Mouse (Mus musculus): ENCODE data around the gene Nudcd3. TPM values are rescaled to one million over a fixed set of nuclear protein-coding genes. Genes with fewer than 3 reads are reported as not detected.

The Nudcd3 gene
- total and polyA plus RNA-seq, 3 experiments, result 30.7 to 82.2 (median 35.6) TPM

DNA sequence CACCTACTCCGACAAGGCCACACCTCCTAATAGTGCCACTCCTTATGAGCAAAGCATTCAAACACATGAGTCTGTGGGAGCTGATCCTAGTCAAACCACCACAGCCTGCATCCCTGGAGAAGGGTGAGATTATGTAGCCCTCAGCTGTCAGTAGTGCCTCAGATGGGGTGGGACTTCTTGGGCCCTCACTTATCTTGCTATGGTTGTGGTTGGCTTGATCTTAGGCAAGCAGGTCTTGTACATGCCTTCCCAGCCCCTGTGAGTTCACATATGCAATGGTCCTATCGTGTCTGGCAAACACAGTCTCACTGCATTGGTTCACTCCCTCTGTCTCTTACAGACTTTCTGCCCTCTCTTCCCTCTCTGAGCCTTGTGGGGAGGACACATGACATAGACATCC lies 6.9 kb upstream of the Nudcd3 start:
- H3K4me3 ChIP-seq (replicated peaks in 1 of 3; ENCODE audit: low read depth in 2 of 3, low read length in 2 of 3, poor library complexity in 1 of 3), result no peak overlapping the region
- no peak overlapping the region for H3K4me2 ChIP-seq (ENCODE audit: insufficient read depth, low read depth, poor library complexity, severe bottlenecking)
- no peaks in the 10 kb centered on the region for H3K36me3 ChIP-seq (replicated peaks in 1 of 2; ENCODE audit: control insufficient read depth in 1 of 2, insufficient read depth in 1 of 2, low read length in 1 of 2)
- in situ Hi-C loops (cut with MboI; ENCODE audit: low pct_ligation_motif_present, low pct_unique_long_range_greater_than_20kb, low sequenced_read_pairs), result no loop called here
- DNase-seq (ENCODE audit: extremely low read depth), result no peak
- no peak for TF ChIP-seq EP300 (IDR thresholded peaks at IDR 0.05; ENCODE audit: low read length)
- TF ChIP-seq RAD21 (IDR thresholded peaks at IDR 0.05; ENCODE audit: low read depth, low read length), result no peak
- TF ChIP-seq NELFE (IDR thresholded peaks at IDR 0.05; ENCODE audit: low read depth, low read length), result no peak
- no peak for TF ChIP-seq IRF4 (IDR thresholded peaks at IDR 0.05; ENCODE audit: low read depth, low read length)
- no peak for TF ChIP-seq JUN (IDR thresholded peaks at IDR 0.05; ENCODE audit: insufficient read depth, low read depth, low read length)
- TF ChIP-seq POLR2A (IDR thresholded peaks at IDR 0.05; ENCODE audit: low read depth, low read length), result no peak
- TF ChIP-seq BHLHE40 (IDR thresholded peaks at IDR 0.05; ENCODE audit: low read depth, low read length), result no peak
- no peak for TF ChIP-seq POLR2AphosphoS2 (IDR thresholded peaks at IDR 0.05; ENCODE audit: low read depth, low read length)
- H3K9me3 ChIP-seq (replicated peaks; ENCODE audit: low read length), result peaks cover 28% of the 10 kb centered on the region
- no peak overlapping the region for H3K9ac ChIP-seq (ENCODE audit: insufficient read depth, low read depth)
- no peak overlapping the region for H3K27ac ChIP-seq (ENCODE audit: insufficient read depth, low read depth)
- peaks cover 38% of the 10 kb centered on the region for H3K27me3 ChIP-seq (replicated peaks)
- dilution Hi-C loops (cut with MboI; ENCODE audit: extremely low pct_ligation_motif_present, extremely low pct_unique_long_range_greater_than_20kb, low sequenced_read_pairs), result no loop called here
- H3K79me2 ChIP-seq (replicated peaks; ENCODE audit: control insufficient read depth, extremely low read depth, insufficient read depth, poor library complexity, severe bottlenecking), result no peaks in the 10 kb centered on the region
- no peaks in the 10 kb centered on the region for H3K4me1 ChIP-seq (ENCODE audit: control insufficient read depth in 1 of 2, insufficient read depth in 2 of 2)

- H3K27ac ChIP-seq (ENCODE audit: insufficient read depth, low read depth), result no peak overlapping the region
- H3K9me3 ChIP-seq (replicated peaks; ENCODE audit: low read length), result peaks cover 5% of the 10 kb centered on the region
- H3K4me1 ChIP-seq (ENCODE audit: control insufficient read depth in 1 of 2, insufficient read depth in 2 of 2), result peaks cover 4 to 40% of the 10 kb centered on the region in 2 experiments; a peak in 3 of 4 replicates
- H3K9ac ChIP-seq (ENCODE audit: insufficient read depth, low read depth), result peak overlapping the region; percentile 60
- H3K79me2 ChIP-seq (replicated peaks; ENCODE audit: control insufficient read depth, extremely low read depth, insufficient read depth, poor library complexity, severe bottlenecking), result peaks cover 42% of the 10 kb centered on the region
- peaks cover 2 to 14% of the 10 kb centered on the region in 2 experiments for H3K36me3 ChIP-seq (replicated peaks in 1 of 2; ENCODE audit: control insufficient read depth in 1 of 2, insufficient read depth in 1 of 2, low read length in 1 of 2)
- dilution Hi-C loops (cut with MboI; ENCODE audit: extremely low pct_ligation_motif_present, extremely low pct_unique_long_range_greater_than_20kb, low sequenced_read_pairs), result no loop called here
- DNase-seq (ENCODE audit: extremely low read depth), result no peak
- peak overlapping the region; percentile 48 for H3K4me2 ChIP-seq (ENCODE audit: insufficient read depth, low read depth, poor library complexity, severe bottlenecking)
- peaks cover 10% of the 10 kb centered on the region for H3K27me3 ChIP-seq (replicated peaks)
- TF ChIP-seq BHLHE40 (IDR thresholded peaks at IDR 0.05; ENCODE audit: low read depth, low read length), result peak; percentile 59; the same call in 1 of the 2 replicates
- TF ChIP-seq HCFC1 (IDR thresholded peaks at IDR 0.05; ENCODE audit: low read depth, low read length), result no peak
- TF ChIP-seq EP300 (IDR thresholded peaks at IDR 0.05; ENCODE audit: low read length), result no peak
- TF ChIP-seq MYC (IDR thresholded peaks at IDR 0.05; ENCODE audit: low read depth, low read length), result 0 out of 2 replicates have a peak, but pooled peaks have one; percentile 15
- no peak for TF ChIP-seq TCF12 (IDR thresholded peaks at IDR 0.05; ENCODE audit: low read depth, low read length)
- in situ Hi-C loops (cut with MboI; ENCODE audit: low pct_ligation_motif_present, low pct_unique_long_range_greater_than_20kb, low sequenced_read_pairs), result no loop called here
- peak overlapping the region; percentile 84 to 94 (median 86) for H3K4me3 ChIP-seq (replicated peaks in 1 of 3; ENCODE audit: low read depth in 2 of 3, low read length in 2 of 3, poor library complexity in 1 of 3)
Observed at GRCm38 (mm10) chr11:6200570-6200969, 355 bp upstream of the Nudcd3 start.

DNA sequence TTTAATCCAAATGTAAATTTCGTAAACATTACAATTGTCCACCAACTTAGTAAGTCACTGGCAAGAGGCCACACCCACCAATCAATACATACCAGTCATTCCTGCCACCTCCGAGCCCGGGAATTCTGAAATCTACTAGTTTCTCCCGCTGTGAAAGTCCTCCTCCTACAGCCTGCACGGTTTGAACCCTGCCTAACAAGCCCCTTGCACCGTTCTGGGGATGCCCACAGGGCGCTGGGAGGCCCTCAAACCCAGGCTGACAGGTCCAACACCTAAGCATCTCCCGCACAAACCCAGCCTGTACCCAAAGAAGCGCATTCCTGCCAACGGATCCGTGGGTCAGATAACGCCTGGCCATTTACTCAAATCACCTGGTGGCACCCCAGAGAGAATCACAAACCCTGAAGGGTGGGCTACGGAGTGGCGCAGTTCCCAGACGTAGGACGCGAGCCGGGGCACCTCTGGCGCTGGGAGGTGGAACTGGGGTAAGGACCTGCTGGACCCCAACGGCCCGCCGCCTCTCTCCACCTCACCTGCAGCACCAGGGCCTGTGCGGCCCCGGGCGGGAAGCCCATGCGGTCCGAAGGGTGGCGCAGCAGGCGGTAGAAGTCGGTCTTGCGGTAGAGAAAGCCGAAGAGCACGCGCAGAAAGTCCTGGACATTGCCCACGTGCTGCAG lies 667 bp downstream of the Nudcd3 start, which contains the start of gene A730071L15Rik:
Gene A730071L15Rik (plus strand): TSS at position 620 of the 677 bp plus-strand sequence.
- H3K4me1 ChIP-seq (ENCODE audit: control insufficient read depth in 1 of 2, insufficient read depth in 2 of 2), result peaks cover 4 to 48% of the 10 kb centered on the region in 2 experiments; a peak in 3 of 4 replicates
- dilution Hi-C loops (cut with MboI; ENCODE audit: extremely low pct_ligation_motif_present, extremely low pct_unique_long_range_greater_than_20kb, low sequenced_read_pairs), result no loop called here
- no peak for DNase-seq (ENCODE audit: extremely low read depth)
- H3K36me3 ChIP-seq (replicated peaks in 1 of 2; ENCODE audit: control insufficient read depth in 1 of 2, insufficient read depth in 1 of 2, low read length in 1 of 2), result peaks cover 2 to 22% of the 10 kb centered on the region in 2 experiments
- peaks cover 51% of the 10 kb centered on the region for H3K79me2 ChIP-seq (replicated peaks; ENCODE audit: control insufficient read depth, extremely low read depth, insufficient read depth, poor library complexity, severe bottlenecking)
- H3K27ac ChIP-seq (ENCODE audit: insufficient read depth, low read depth), result peak within 1 kb of the TSS; percentile 92
- peak within 1 kb of the TSS; percentile 95 for H3K4me2 ChIP-seq (ENCODE audit: insufficient read depth, low read depth, poor library complexity, severe bottlenecking)
- in situ Hi-C loops (cut with MboI; ENCODE audit: low pct_ligation_motif_present, low pct_unique_long_range_greater_than_20kb, low sequenced_read_pairs), result loop anchor here (5.0 kb wide), 1 partner anchor 202 kb away; no protein-coding TSS in a partner anchor
- peak within 1 kb of the TSS; percentile 60 for H3K9ac ChIP-seq (ENCODE audit: insufficient read depth, low read depth)
- TF ChIP-seq BHLHE40 (IDR thresholded peaks at IDR 0.05; ENCODE audit: low read depth, low read length), result no peak; the same call in 1 of the 2 replicates
- TF ChIP-seq CHD2 (IDR thresholded peaks at IDR 0.05; ENCODE audit: low read length), result no peak
- TF ChIP-seq MAFK (IDR thresholded peaks at IDR 0.05; ENCODE audit: insufficient replicate concordance, low read length), result no peak
- no peak for TF ChIP-seq MAZ (IDR thresholded peaks at IDR 0.05; ENCODE audit: low read depth, low read length)
- no peak for TF ChIP-seq IRF4 (IDR thresholded peaks at IDR 0.05; ENCODE audit: low read depth, low read length)
- TF ChIP-seq RAD21 (IDR thresholded peaks at IDR 0.05; ENCODE audit: low read depth, low read length), result no peak
- no peak for TF ChIP-seq KAT2A (IDR thresholded peaks at IDR 0.05; ENCODE audit: insufficient replicate concordance, low read length)
- no peak for TF ChIP-seq NRF1 (IDR thresholded peaks at IDR 0.05; ENCODE audit: low read depth, low read length)
- TF ChIP-seq ZMIZ1 (IDR thresholded peaks at IDR 0.05; ENCODE audit: low read depth, low read length), result no peak
- TF ChIP-seq TBP (conservative IDR thresholded peaks at IDR 0.05; ENCODE audit: low read depth, low read length), result no peak
- no peak for TF ChIP-seq USF2 (conservative IDR thresholded peaks at IDR 0.05; ENCODE audit: low read depth, low read length)
- no peak for TF ChIP-seq POLR2A (IDR thresholded peaks at IDR 0.05; ENCODE audit: low read depth, low read length)
- TF ChIP-seq CTCF (conservative IDR thresholded peaks at IDR 0.05 in 1 of 2, IDR thresholded peaks at IDR 0.05 in 1 of 2; ENCODE audit: low read depth in 2 of 2, low read length in 2 of 2), result no peak
- TF ChIP-seq TCF12 (IDR thresholded peaks at IDR 0.05; ENCODE audit: low read depth, low read length), result no peak
- TF ChIP-seq RCOR1 (conservative IDR thresholded peaks at IDR 0.05; ENCODE audit: low read depth, low read length), result no peak; the same call in 1 of the 2 replicates
- no peak for TF ChIP-seq ZNF384 (IDR thresholded peaks at IDR 0.05; ENCODE audit: low read depth, low read length)
- TF ChIP-seq EP300 (IDR thresholded peaks at IDR 0.05; ENCODE audit: low read length), result no peak
- peak within 1 kb of the TSS; percentile 84 to 94 (median 86) for H3K4me3 ChIP-seq (replicated peaks in 1 of 3; ENCODE audit: low read depth in 2 of 3, low read length in 2 of 3, poor library complexity in 1 of 3)
- H3K27me3 ChIP-seq (replicated peaks), result peaks cover 6% of the 10 kb centered on the region
- H3K9me3 ChIP-seq (replicated peaks; ENCODE audit: low read length), result no peaks in the 10 kb centered on the region
